Mouse (Mus musculus) urinary bladder, postnatal 4 days (tissue): Measurements from ENCODE around the gene Lrrk1.
A peak's percentile ranks its signal among the peaks of the same experiment; 100 is the strongest.

Source experiments
- DNase-seq, 2 experiments: peaks; one replicate each; pipeline ENCODE4 v3.0.0; 2021 to 2022; ENCODE audit warnings: low spot score in 2 of 2

Lrrk1 gene

DNA sequence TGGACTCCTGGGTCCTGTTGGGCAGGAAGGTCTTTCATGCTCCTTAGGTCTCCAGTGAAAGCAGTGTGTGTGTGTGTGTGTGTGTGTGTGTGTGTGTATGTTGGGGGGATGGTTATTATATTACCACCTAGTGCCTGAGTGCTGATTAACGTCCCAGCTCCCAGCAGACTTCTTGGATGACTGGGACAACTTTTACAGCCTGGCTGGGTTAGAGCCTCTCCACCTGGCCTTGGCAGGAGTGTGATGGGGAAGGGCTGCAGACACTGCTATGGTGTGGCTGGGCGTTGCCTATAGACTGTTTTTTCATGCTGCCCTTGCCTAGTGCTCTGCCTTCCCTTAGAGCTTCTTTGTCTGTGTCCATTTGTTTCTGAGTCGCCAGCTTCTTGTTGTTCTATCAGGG, 48.1 kb downstream of the Lrrk1 start:
- no peak for DNase-seq

DNA sequence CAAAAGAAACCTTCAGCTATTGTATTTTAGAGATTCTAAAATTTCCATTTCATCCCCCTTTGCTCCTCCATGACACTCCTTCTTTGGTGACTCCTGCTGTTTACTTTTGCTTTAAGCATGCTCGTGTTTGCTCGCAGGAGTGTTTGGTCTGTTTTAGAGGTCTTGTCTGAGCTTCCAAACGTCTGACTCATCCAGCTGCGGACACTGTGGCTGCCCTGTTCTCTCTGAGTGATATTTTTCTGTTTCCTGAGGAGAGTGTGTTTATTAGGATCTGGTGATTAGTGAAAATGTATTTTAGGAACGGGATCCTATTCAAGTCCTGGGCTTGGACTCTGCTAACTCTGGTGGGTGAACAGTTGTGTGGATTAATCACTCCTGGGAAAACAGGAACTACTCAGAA, 48.5 kb downstream of the Lrrk1 start:
- DNase-seq, result no peak

DNA sequence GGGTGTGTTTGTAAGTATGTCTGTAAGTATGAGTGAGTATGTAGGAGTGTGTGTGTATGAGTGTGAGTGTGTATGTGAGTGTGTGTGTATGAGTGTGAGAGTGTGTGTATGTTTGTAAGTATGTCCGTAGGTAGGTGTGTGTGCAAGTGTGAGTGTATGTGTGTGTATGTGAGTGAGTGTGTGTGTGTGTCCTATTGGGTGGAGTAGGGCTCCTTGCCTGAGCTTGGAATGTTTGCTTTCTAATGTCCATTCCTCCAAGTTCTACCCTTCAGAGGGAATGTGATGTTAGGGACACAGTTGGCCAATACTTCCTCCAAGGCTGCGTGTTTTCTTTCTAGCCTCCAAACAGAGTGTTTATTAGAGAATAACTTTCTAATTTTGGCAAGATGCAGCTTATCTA, 51.2 kb downstream of the Lrrk1 start:
- no peak for DNase-seq

- DNase-seq, result no peak
These were observed 54.1 kb downstream of the Lrrk1 start for GRCm38 (mm10) chr7:66333906-66334500.

DNA sequence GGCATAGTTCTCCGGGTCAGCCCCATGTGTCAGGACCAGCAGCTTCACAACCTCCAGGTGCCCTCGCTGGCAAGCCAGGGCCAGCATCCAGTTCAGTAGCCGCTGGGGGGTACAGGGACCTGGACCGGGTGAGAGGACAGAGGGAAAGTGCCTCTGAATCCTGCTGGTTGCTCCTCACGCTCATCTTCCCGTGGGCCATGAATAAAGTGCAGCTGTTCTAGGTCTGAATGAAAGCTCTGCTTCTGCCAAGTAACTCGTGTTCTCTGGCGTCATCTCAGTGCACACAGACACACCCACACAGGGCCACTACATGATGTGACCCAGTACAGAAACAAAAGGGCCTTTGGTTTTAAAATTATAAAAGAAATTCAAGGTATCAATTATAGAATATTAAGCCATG, 55.8 kb downstream of the Lrrk1 start:
- DNase-seq, result no peak

- DNase-seq, result no peak
These were observed 57.5 kb downstream of the Lrrk1 start for GRCm38 (mm10) chr7:66330610-66331009.

GRCm38 (mm10) chr7:66327516-66327915, 60.6 kb downstream of the Lrrk1 start:
- DNase-seq, result no peak

DNA sequence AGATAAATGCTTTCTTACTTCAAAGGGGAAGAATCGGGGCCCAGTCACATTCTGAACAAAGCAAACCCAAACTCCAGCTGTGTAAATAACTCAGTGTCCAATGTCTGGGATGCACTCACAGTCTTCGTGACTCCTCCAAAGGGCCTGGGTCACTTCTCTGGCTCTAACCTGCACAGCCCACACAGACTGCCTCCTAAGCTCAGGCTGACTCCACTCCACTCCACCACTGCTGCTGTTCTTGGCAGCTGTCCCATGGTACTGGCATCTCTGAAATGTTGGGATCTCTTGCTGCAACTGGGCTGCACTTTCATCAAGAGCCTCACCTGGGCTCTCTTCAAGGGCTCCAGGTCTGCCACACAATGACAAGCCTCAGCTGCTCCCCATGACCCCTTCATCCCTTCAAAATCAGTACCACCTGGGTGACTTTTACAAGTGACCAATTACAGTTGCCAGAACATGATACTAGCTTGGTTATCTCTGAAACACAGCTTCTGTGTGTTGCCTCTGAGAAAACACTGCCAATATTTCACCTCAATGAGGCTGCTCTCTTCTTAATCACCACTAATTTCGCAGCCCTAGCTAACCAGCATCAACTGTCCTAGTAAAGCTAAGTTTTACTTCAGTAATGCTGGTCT, 62.6 kb downstream of the Lrrk1 start:
- DNase-seq, result no peak

DNA sequence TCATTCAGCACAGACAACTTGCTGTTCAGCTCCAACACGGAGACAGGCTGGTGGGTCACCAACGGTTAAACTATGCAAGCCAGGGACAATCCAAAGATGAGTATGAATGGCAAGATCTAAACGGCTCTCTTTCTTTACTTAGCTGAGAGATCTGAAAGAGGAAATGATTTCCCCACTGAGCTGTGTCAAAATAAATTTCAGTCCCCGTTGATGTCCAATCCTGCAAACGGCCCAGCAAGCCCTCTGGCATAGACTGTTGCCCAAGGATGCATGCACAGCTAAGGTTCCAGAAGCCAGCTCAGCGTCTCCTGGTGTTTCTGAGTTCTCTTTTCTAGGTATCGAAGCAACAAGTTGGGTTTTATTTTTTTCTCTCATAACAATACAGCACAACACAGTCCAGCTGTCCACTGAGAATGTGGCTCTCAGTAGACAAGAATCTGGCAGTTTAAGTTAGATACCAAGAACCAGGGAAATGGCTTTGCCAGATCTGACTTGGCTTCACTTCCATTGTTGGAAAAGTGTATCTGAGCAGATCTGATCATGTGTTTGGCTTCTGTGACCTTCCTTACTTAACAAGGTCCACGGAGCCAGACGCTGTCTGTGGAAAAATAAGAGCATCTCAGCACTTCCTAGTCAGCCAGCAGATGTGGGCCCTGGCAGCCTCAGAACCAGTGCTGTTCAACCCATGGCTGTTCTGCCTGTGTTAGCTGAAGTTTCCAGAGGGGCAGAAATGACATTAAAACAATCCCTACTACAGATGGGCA, 64.7 kb downstream of the Lrrk1 start:
- no peak for DNase-seq

GRCm38 (mm10) chr7:66320996-66321395, 67.2 kb downstream of the Lrrk1 start:
- DNase-seq, result no peak

DNA sequence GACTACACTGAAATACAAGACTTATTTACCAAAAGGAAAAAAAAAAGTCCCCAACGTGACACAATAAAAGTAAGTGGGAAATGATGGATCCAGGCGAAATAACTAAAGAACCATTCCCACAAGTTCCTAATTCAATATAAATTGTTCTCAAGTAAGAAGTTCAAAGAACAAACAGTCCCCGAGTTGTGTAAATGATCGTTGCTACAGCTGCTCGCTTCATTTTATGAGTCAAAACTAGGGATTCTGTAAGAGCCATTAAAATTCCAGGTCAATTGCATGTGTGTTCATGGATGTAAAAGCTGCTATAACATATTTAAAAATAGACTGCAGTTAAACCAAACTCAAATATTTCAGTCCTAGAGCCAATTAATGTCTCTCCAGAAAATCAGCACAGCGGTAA, 70.0 kb downstream of the Lrrk1 start:
- DNase-seq, result no peak

- peak in 1 of 2 experiments; percentile 40 for DNase-seq
These were observed 77.2 kb downstream of the Lrrk1 start for GRCm38 (mm10) chr7:66310670-66311656.

- no peak for DNase-seq
These were observed 78.0 kb downstream of the Lrrk1 start for GRCm38 (mm10) chr7:66309950-66310669.

DNA sequence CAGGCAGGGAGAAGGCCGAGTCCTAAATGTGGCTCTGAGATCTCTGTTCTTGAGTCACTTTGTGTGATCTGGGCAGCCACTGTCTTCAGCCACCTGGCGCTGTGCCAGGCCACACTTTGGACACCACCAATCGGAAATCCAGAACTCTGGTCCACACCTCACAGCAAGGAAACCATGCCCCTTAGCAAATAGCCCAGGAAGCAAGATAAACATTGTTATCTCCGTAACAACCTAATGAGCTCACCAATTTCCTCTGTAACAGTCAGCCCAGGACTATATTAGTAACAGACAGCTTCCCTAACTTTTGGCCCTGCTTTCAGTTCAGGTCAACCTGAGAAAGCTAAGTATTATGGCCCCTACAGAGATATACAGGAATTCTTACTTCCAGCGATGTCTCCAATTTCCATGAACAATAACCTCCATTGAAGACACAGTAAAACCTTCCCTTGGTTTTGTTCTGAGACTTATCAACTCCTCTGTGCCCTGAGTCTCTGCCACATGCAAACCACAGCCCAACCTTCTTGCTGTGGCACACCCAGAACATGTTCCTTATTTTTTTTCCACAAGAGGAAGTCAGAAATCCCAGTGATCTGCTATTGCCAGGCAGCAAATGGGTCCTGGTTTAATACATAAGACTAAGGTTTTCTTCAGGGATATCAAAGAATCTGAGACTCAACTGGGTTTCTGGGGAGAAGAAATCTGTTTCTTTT, 78.8 kb downstream of the Lrrk1 start:
- DNase-seq, result no peak

DNA sequence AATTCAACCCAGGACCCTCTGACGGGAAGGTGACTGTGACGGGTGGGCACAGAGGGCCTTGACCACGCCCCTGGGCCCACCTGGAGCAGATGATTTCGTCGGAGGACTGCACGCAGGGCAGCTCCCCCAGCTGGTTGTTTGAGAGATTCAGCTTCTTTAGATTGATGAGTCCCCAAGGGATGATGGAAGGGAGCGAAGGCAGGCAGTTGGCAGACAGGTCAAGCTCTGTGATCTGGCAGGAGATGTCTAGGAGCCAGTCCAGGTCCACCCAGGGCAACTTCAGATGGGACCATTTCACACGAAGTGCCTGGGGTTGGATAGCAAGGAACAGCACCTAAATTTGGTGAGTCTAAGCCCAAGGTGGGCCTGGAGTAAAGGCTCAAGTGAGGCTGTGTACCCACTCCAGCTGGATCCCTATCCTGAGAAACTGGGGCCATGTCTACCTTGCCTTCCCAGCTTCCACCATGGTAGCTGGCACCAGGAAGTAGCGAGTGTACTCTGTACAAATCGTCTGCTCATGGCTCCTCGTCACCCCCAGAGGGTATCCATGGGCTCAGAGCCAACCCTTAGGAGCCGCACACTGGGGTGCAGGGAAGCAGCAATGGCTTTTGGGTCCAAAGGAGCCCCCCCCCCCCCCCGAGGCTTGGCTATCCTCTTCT, 79.4 kb downstream of the Lrrk1 start:
- no peak for DNase-seq

GRCm38 (mm10) chr7:66307791-66308190, 80.4 kb downstream of the Lrrk1 start:
- no peak for DNase-seq

DNA sequence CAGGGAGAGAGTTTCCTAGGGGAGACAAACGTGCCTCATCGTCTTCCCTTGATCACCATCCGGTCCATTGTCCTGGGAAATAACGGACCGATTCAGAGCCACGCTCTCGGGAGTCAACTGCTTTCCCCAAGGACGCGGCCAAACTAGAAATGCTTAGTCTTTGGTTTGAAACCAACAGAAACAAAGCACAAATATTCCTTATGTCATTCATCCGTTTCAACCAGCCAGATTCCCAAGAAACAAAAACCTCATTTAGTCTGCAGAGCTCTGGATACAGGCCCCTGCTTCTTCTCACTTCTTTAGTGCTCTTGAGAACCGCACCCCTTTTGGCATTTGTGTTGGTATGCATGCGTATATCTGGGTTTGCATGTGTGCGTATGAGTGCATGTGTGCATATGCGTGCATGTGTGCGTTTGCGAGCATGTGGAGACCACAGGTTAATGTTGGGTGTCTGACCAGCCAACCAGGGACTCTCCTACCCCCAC, 82.4 kb downstream of the Lrrk1 start:
- DNase-seq, result no peak

GRCm38 (mm10) chr7:66304993-66305713, 83.0 kb downstream of the Lrrk1 start:
- DNase-seq, result no peak
